Mouse (Mus musculus) heart, embryonic 16.5 days (tissue): ENCODE measurements around the gene Hdc. TPM values are rescaled to one million over a fixed set of nuclear protein-coding genes. Genes with fewer than 3 reads are reported as not detected.

Experiments used
- ATAC-seq: fragments of 200-750 bp; cut with Nextera tagmentation; replicated peaks from 2 replicates; pipeline ENCODE4 v1.8.0; 2017; ENCODE audit warnings: moderate number of reproducible peaks; ENCODE audit not compliant: insufficient read depth, low FRiP score; ENCODE audit errors: extremely low read depth
- H3K27ac ChIP-seq: fragments of 300-500 bp; sonication (generic); 2 replicates; pipeline ENCODE4 v1.5.1; 2014; ENCODE audit warnings: mild to moderate bottlenecking, low read length, control low read depth, moderate library complexity
- H3K27me3 ChIP-seq: fragments of 300-500 bp; sonication (generic); 2 replicates; pipeline ENCODE4 v1.6.1; 2014; ENCODE audit warnings: low read length, mixed read lengths; ENCODE audit not compliant: control insufficient read depth, insufficient read depth
- H3K36me3 ChIP-seq: fragments of 300-500 bp; sonication (generic); 2 replicates; pipeline ENCODE4 v1.6.1; 2014; ENCODE audit not compliant: control insufficient read depth, insufficient read depth
- H3K4me1 ChIP-seq: fragments of 300-500 bp; sonication (generic); 2 replicates; pipeline ENCODE4 v1.6.1; 2014; ENCODE audit warnings: low read length, mixed read lengths; ENCODE audit not compliant: control insufficient read depth, insufficient read depth
- H3K4me2 ChIP-seq: fragments of 300-500 bp; sonication (generic); 2 replicates; pipeline ENCODE4 v1.6.1; 2014; ENCODE audit warnings: low read depth, mild to moderate bottlenecking, control low read depth, low read length
- H3K4me3 ChIP-seq: fragments of 300-500 bp; sonication (generic); 2 replicates; pipeline ENCODE4 v1.5.1; 2014; ENCODE audit warnings: mild to moderate bottlenecking, control low read depth, low read length
- H3K9ac ChIP-seq: fragments of 300-500 bp; sonication (generic); 2 replicates; pipeline ENCODE4 v1.6.1; 2014; ENCODE audit warnings: low read length, control low read depth
- H3K9me3 ChIP-seq: fragments of 300-500 bp; sonication (generic); replicated peaks from 2 replicates; pipeline ENCODE4 v1.6.1; 2016; ENCODE audit warnings: low read length; ENCODE audit not compliant: control insufficient read depth
- WGBS: fragments of 180-500 bp; shearing (Covaris S2); extraction: QIAGEN DNeasy Blood & Tissue Kit; methylation state at CpG from one replicate; pipeline ENCODE4 v1.1.7; 2014; 5-methylcytosine and 5-hydroxymethylcytosine counted together
- polyA plus RNA-seq: library from polyadenylated mRNA; unstranded; fragments of >200 nt; fragmentation: Nextera tagmentation; extraction: Ambion mirVana; gene quantifications from 2 replicates; pipeline ENCODE4 v1.2.1, GENCODE M21; 2015

Gene Hdc
- polyA plus RNA-seq, 1 experiment from 2014 or later, result 11.4 TPM

DNA sequence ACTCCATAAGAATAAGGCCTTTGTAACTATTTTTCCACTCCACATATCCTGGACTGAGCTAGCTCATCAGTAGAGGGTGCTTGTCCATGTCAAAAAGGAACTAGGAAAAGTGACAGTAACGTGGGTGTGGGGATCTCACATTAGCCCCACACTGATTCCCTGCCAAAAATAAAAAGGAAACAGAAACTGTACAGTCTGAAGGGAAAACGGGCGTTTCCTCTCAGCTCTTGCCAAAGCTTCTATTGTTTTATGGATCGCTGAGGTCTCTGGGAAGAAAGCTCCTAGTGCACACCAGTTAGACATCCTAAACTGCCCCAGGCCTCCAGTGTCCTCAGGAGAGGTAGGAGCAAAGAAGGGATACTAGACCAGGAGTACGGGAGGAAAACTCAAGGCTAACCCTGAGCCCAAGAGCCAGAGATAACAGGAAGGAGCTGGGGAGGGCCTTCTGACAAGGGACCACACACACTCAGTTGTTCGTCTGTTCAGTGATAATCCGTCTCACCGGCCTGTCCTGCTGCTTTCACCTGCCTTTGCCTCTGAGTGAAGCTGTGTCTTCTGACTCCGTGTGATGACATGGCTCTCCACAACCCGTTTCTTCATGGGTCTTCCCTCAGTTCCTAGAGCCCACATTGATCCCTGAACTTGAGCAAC lies 11.4 kb downstream of the Hdc start:
- H3K9me3 ChIP-seq, result no peaks in the 10 kb centered on the region
- WGBS, result 44% methylated on average over 10 of the region's 10 CpGs
- no peaks in the 10 kb centered on the region for H3K36me3 ChIP-seq
- H3K27me3 ChIP-seq, result no peaks in the 10 kb centered on the region
- peak overlapping the region; percentile 69 for H3K27ac ChIP-seq
- peaks cover 8% of the 10 kb centered on the region for H3K4me1 ChIP-seq
- H3K9ac ChIP-seq, result 0 out of 2 replicates have a peak overlapping the region, but pooled peaks have one; percentile 15
- peak overlapping the region; percentile 3; the same call in 1 of the 2 replicates for H3K4me3 ChIP-seq
- ATAC-seq, result peak; percentile 45; the same call in 1 of the 2 replicates
- H3K4me2 ChIP-seq, result peak overlapping the region; percentile 38; the same call in 1 of the 2 replicates

DNA sequence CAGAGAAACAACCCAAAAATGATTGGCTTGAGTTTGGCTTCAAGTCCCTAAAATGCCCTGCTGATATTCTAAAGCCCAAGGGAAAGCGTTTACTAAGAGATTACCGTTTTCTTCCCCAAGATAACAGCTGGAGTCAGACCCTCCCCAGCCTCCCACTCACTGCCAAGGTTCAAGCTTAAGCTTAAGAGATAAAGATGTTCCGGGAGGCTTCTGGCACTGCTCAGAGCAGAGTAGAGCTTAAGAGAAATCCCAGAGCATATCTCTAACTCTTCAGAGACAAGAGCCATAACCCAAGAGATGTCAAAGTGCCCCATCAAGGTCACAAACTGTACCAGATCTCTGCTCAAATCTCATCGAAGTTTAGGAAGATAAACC lies 12.4 kb downstream of the Hdc start:
- Histone ChIP-seq H3K27me3 (no peaks in the 10 kb centered on the region), H3K36me3 (no peaks in the 10 kb centered on the region), H3K4me1 (peaks cover 8% of the 10 kb centered on the region), H3K4me3 (no peak overlapping the region), H3K9me3 (no peaks in the 10 kb centered on the region), H3K9ac (no peak overlapping the region), H3K27ac (no peak overlapping the region), H3K4me2 (no peak overlapping the region)
- ATAC-seq, result no peak
- WGBS, result 24% methylated on average over 4 of the region's 4 CpGs

DNA sequence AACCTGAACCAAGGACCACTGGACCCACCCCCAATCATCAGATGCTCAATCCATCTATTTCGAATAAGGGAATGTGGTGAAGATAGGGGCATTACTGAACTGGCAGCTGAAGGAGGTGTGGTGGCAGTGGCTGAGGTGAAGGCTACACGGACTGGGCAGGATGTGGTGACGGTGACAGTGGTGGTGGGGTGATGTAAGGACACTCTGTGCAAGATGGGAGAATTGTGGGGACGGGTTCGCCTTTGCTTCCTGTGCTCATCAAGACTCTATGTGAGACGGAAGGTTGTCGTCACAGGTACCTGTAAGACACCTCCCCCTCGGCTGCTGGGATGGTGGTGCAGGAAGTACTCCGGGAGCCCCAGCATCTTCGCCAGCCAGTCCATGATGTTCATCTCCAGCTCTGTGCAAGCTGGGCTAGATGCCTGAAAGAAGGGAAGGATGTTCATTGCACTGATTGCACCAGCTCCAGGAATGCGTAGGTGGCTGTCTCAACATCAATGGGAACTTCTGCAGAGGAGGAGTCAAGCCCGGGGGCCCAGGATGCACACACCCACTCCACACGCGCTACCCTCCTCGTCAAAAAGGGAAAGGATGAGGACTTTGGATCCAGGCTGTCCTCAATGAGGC lies 12.9 kb downstream of the Hdc start:
- no peaks in the 10 kb centered on the region for H3K9me3 ChIP-seq
- no peak overlapping the region for H3K4me3 ChIP-seq
- WGBS, result 57% methylated on average over 15 of the region's 15 CpGs
- no peak overlapping the region for H3K4me2 ChIP-seq
- peaks cover 8% of the 10 kb centered on the region for H3K4me1 ChIP-seq
- no peaks in the 10 kb centered on the region for H3K36me3 ChIP-seq
- no peak overlapping the region for H3K9ac ChIP-seq
- ATAC-seq, result no peak
- no peak overlapping the region for H3K27ac ChIP-seq
- H3K27me3 ChIP-seq, result no peaks in the 10 kb centered on the region

DNA sequence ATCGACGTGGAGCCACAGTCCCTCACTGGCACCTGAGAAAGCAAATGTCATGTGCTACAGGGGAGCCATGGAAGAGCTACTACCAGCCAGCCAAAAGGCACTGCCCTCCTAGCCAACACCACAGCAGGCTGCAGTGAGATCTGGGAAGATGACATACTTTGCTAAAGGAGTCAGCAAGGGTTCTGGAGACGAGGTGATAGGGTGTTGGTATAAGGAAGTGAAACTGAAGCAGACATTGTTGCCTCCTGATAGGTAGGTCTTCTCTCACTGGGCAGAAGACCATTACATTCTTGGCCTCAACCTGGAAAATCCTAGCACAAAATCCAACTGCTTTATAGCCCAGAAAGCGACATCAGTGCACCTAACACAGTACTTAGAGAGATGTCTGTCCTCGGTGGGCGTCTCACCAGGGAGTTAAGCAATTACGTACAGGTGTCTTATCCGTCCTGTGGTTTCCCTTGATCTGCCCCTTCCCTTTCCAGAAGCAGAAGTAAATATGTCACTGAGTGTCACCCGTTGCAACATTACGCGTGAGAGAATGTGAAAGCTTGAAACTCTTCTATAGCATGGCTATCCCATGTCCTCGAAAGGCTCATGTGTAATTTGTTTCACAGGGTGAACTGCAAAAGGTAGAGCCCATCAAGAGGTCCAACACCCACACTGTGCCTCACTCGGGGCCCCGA lies 17.0 kb downstream of the Hdc start:
- Histone ChIP-seq H3K9ac (no peak overlapping the region), H3K4me1 (peaks cover 7% of the 10 kb centered on the region), H3K4me2 (no peak overlapping the region), H3K27ac (no peak overlapping the region), H3K4me3 (no peak overlapping the region), H3K27me3 (no peaks in the 10 kb centered on the region), H3K36me3 (no peaks in the 10 kb centered on the region), H3K9me3 (no peaks in the 10 kb centered on the region)
- no peak for ATAC-seq
- 79% methylated on average over 14 of the region's 14 CpGs for WGBS

DNA sequence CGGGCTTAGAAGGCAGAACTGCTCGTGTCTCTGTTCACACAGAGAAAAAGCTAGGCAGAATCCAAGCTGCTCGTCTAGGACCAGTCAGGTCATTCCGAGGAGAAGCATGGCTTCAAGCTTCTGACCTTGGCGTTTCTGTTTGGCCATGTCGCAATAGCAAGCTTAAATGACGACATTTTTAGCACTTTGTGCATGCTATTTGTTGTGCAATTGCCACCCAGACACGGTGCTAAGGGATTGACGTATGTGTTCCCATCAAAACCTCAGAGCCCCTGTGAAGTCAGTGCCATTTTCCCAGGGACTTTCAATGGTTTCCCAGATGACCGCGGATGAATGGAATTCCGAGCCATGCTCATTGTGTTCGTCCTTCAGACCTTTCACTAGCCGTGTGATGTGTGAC lies 18.6 kb downstream of the Hdc start:
- H3K36me3 ChIP-seq, result no peaks in the 10 kb centered on the region
- H3K4me2 ChIP-seq, result no peak overlapping the region
- H3K27ac ChIP-seq, result no peak overlapping the region
- no peaks in the 10 kb centered on the region for H3K9me3 ChIP-seq
- no peak overlapping the region for H3K4me3 ChIP-seq
- ATAC-seq, result no peak
- WGBS, result 76% methylated on average over 14 of the region's 14 CpGs
- H3K9ac ChIP-seq, result no peak overlapping the region
- H3K4me1 ChIP-seq, result 0 out of 2 replicates have a peak, but pooled peaks cover 2% of the 10 kb centered on the region
- H3K27me3 ChIP-seq, result no peaks in the 10 kb centered on the region

DNA sequence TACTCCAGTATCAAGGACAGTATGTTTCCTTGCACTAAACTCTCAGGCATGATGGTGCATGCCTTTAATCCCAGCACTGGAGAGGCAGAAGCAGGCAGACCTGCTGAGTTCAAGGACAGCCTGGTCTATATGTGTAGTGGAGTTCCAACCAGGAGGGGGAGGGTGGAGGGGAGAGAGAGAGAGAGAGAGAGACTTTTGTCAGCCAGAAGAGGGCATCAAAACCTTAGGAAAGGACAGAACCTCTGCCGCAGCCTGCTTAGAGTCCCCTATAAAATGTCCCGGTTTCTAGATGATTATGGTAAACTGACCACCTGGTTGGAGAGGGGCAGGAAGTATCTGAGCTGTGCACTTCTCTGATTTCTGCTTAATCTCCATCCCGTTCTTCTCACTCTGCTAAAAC lies 20.1 kb downstream of the Hdc start:
- Histone ChIP-seq H3K4me3 (no peak overlapping the region), H3K27ac (no peak overlapping the region), H3K4me1 (0 out of 2 replicates have a peak, but pooled peaks cover 2% of the 10 kb centered on the region), H3K4me2 (0 out of 2 replicates have a peak overlapping the region, but pooled peaks have one; percentile 2), H3K27me3 (no peaks in the 10 kb centered on the region), H3K9me3 (no peaks in the 10 kb centered on the region), H3K9ac (no peak overlapping the region), H3K36me3 (no peaks in the 10 kb centered on the region)
- WGBS, result 11% methylated on average over 3 of the region's 3 CpGs
- peak; percentile 57; the same call in 1 of the 2 replicates for ATAC-seq

DNA sequence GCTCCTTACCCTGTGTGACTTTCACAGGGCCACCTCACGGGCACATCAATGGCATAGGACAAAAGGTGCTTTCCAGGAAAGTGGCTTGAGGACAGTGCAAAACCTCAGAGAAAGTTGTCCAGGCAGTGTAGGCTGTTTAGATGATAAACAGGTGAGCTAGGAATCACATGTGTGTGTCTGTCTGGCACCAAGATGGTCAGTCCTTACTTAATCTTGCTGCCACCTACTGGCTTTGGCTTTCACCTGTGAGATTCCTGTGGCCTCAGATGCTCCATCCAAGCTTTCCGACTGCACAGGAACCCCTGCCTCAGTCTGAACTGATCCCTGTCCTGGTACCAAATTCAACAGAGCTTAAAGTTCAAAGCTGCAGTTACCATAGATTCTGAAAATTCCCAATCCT lies 20.7 kb downstream of the Hdc start:
- no peak overlapping the region for H3K4me3 ChIP-seq
- whole genome bisulfite sequencing, result 43% methylated on average over 2 of the region's 2 CpGs
- ATAC-seq, result no peak
- H3K27ac ChIP-seq, result no peak overlapping the region
- H3K9ac ChIP-seq, result no peak overlapping the region
- H3K4me1 ChIP-seq, result 0 out of 2 replicates have a peak, but pooled peaks cover 2% of the 10 kb centered on the region
- no peaks in the 10 kb centered on the region for H3K27me3 ChIP-seq
- no peaks in the 10 kb centered on the region for H3K9me3 ChIP-seq
- no peaks in the 10 kb centered on the region for H3K36me3 ChIP-seq
- H3K4me2 ChIP-seq, result no peak overlapping the region

DNA sequence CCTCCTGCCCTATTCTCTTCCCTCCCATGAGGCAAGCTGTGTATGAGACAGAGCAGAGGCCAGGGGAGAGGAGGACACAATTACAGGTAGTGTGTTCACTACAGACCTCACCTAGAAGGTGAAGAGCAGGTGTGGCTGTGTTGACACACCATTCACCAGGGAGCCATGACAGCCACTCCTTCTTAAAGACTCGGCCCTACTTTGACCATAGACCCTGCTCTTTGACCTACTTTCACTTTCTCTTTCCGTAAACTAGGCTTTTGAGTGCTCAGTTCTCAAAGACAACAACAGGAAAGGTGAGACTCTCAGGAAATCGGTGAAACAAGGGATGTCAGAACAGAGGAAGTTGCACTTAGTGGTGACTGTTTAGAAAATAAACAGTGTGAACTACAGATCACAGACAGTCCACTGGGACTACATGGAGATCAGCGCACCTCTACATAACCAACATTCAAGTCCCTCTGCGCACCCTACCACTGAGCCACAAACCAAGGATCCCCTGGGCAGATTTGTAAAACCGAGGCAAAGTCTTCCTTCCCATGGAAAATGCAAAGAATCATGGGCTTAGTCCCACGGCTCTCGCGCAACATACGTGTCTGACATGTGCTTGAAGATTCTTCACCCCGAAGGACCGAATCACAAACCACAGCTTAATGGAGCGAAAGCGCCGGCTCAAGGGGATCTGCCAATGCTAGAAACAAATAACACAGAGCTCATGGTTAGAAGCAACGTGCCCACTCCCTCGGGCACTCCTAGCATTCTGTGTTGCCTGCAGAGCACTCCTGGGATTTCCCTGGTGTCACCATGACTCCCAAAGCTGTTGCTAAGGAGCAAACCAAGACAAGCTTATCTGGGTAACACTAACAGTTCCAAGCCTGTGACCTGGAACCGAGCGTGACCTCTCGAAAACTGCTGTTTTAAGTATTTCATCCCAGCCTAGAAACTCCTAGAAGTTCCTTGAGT lies 21.5 kb downstream of the Hdc start:
- no peak for ATAC-seq
- 75% methylated on average over 20 of the region's 20 CpGs for WGBS
- Histone ChIP-seq H3K27me3 (no peaks in the 10 kb centered on the region), H3K4me1 (0 out of 2 replicates have a peak, but pooled peaks cover 2% of the 10 kb centered on the region), H3K4me3 (no peak overlapping the region), H3K9me3 (no peaks in the 10 kb centered on the region), H3K27ac (no peak overlapping the region), H3K4me2 (peak overlapping the region; percentile 40), H3K36me3 (no peaks in the 10 kb centered on the region), H3K9ac (no peak overlapping the region)
